Mouse (Mus musculus): Measurements from ENCODE around the gene Cntnap5b. TPM values are rescaled to one million over a fixed set of nuclear protein-coding genes. Genes with fewer than 3 reads are reported as not detected.

Cntnap5b gene
- polyA plus RNA-seq, 1 experiment from 2014 or later: 0.12 TPM

DNA sequence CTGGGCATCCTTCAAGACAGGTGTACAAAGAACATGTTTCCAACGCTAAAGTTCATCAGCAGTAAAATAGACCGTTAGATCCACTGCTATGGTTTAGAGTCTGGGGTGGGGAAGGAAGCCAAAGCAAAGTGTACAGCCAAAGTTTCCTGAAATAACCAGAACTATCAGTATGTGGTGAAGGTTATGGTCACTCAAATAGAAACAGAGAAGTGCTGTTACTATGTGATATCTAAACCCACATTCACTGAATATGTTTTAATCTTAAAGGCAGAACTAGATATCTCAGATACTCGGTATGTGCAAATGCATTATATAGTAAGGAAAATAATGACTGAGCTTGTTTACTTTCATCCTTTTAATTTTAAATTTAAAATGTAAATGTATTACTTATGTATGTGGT is 558.5 kb downstream of the Cntnap5b start:
- Histone ChIP-seq H3K4me3 (no peak overlapping the region), H3K27me3 (replicated peaks; ENCODE audit: low read depth, poor library complexity, severe bottlenecking) (no peaks in the 10 kb centered on the region), H3K9me3 (no peaks in the 10 kb centered on the region), H3K36me3 (replicated peaks) (no peaks in the 10 kb centered on the region), H3K4me1 (no peaks in the 10 kb centered on the region), H3K27ac (replicated peaks) (no peak overlapping the region)
- 86% methylated on average over 3 of the region's 3 CpGs for WGBS
- no peak for DNase-seq (ENCODE audit: low spot score)

- no peaks in the 10 kb centered on the region for H3K9me3 ChIP-seq
- WGBS: 79% methylated on average over 5 of the region's 5 CpGs
- no peaks in the 10 kb centered on the region for H3K4me1 ChIP-seq
- no peaks in the 10 kb centered on the region for H3K36me3 ChIP-seq (replicated peaks)
- H3K27ac ChIP-seq (replicated peaks): no peak overlapping the region
- DNase-seq (ENCODE audit: low spot score): no peak
- H3K4me3 ChIP-seq: no peak overlapping the region
- no peaks in the 10 kb centered on the region for H3K27me3 ChIP-seq (replicated peaks; ENCODE audit: low read depth, poor library complexity, severe bottlenecking)
Measured at GRCm38 (mm10) chr1:100369415-100370113, 597.0 kb downstream of the Cntnap5b start.

- no peak overlapping the region for H3K27ac ChIP-seq (replicated peaks)
- no peaks in the 10 kb centered on the region for H3K36me3 ChIP-seq (replicated peaks)
- H3K27me3 ChIP-seq (replicated peaks; ENCODE audit: low read depth, poor library complexity, severe bottlenecking): no peaks in the 10 kb centered on the region
- no peaks in the 10 kb centered on the region for H3K9me3 ChIP-seq
- no peak for DNase-seq (ENCODE audit: low spot score)
- 86% methylated on average over 1 of the region's 1 CpGs for WGBS
- no peak overlapping the region for H3K4me3 ChIP-seq
- no peaks in the 10 kb centered on the region for H3K4me1 ChIP-seq
Measured at GRCm38 (mm10) chr1:100386252-100386651, 613.7 kb downstream of the Cntnap5b start.

GRCm38 (mm10) chr1:100394034-100394433 is 621.5 kb downstream of the Cntnap5b start:
- H3K27ac ChIP-seq (replicated peaks): no peak overlapping the region
- no peaks in the 10 kb centered on the region for H3K9me3 ChIP-seq
- no peaks in the 10 kb centered on the region for H3K27me3 ChIP-seq (replicated peaks; ENCODE audit: low read depth, poor library complexity, severe bottlenecking)
- no peaks in the 10 kb centered on the region for H3K4me1 ChIP-seq
- H3K36me3 ChIP-seq (replicated peaks): no peaks in the 10 kb centered on the region
- no peak overlapping the region for H3K4me3 ChIP-seq
- DNase-seq (ENCODE audit: low spot score): no peak

DNA sequence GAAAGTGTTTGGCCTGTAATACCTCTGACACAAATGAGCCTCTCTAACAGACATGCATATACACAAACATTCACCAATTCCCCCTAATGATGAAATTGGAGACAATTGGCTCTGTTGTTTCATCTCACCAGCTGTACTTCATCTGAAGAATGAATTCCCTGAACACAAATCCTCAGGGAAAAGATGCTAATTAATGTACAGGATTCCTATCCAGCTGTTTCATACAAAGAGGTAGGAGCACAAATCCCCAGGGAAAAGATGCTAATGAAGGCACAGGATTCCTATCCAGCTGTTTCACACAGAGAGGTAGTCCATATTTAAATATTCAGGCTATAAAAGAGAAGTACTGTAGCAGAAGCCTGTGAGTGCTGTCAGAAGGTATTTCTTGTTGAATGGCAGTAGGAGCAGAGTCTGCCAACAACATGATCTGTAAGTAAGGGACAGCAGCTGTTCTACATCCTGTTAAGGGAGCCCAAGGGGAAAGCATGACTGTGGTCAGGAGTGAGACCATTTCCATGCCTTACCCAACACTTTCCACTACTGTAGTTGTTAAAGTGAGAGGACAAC is 644.2 kb downstream of the Cntnap5b start:
- H3K4me3 ChIP-seq: no peak overlapping the region
- no peak for DNase-seq (ENCODE audit: low spot score)
- H3K27me3 ChIP-seq (replicated peaks; ENCODE audit: low read depth, poor library complexity, severe bottlenecking): no peaks in the 10 kb centered on the region
- H3K27ac ChIP-seq (replicated peaks): no peak overlapping the region
- H3K36me3 ChIP-seq (replicated peaks): no peaks in the 10 kb centered on the region
- H3K9me3 ChIP-seq: no peaks in the 10 kb centered on the region
- 0 out of 2 replicates have a peak, but pooled peaks cover 3% of the 10 kb centered on the region for H3K4me1 ChIP-seq

- Histone ChIP-seq H3K27ac (replicated peaks) (no peak overlapping the region), H3K4me3 (no peak overlapping the region), H3K4me1 (no peaks in the 10 kb centered on the region), H3K36me3 (replicated peaks) (no peaks in the 10 kb centered on the region), H3K27me3 (replicated peaks; ENCODE audit: low read depth, poor library complexity, severe bottlenecking) (no peaks in the 10 kb centered on the region), H3K9me3 (no peaks in the 10 kb centered on the region)
- no peak for DNase-seq (ENCODE audit: low spot score)
- 89% methylated on average over 1 of the region's 1 CpGs for WGBS
Measured at GRCm38 (mm10) chr1:100430038-100430774, 657.6 kb downstream of the Cntnap5b start.

- WGBS: 88% methylated on average over 2 of the region's 2 CpGs
- H3K27me3 ChIP-seq (replicated peaks; ENCODE audit: low read depth, poor library complexity, severe bottlenecking): no peaks in the 10 kb centered on the region
- H3K4me3 ChIP-seq: no peak overlapping the region
- no peak for DNase-seq (ENCODE audit: low spot score)
- H3K4me1 ChIP-seq: no peaks in the 10 kb centered on the region
- no peaks in the 10 kb centered on the region for H3K9me3 ChIP-seq
- H3K36me3 ChIP-seq (replicated peaks): no peaks in the 10 kb centered on the region
- no peak overlapping the region for H3K27ac ChIP-seq (replicated peaks)
Measured at GRCm38 (mm10) chr1:100463877-100464276, 691.3 kb downstream of the Cntnap5b start.

GRCm38 (mm10) chr1:100465226-100465625 is 692.7 kb downstream of the Cntnap5b start:
- Histone ChIP-seq H3K9me3 (no peaks in the 10 kb centered on the region), H3K4me1 (no peaks in the 10 kb centered on the region), H3K4me3 (no peak overlapping the region), H3K27me3 (replicated peaks; ENCODE audit: low read depth, poor library complexity, severe bottlenecking) (no peaks in the 10 kb centered on the region), H3K36me3 (replicated peaks) (no peaks in the 10 kb centered on the region), H3K27ac (replicated peaks) (no peak overlapping the region)
- no peak for DNase-seq (ENCODE audit: low spot score)
- 68% methylated on average over 1 of the region's 1 CpGs for WGBS

GRCm38 (mm10) chr1:100467595-100467994 is 695.0 kb downstream of the Cntnap5b start:
- Histone ChIP-seq H3K4me1 (no peaks in the 10 kb centered on the region), H3K4me3 (no peak overlapping the region), H3K27ac (replicated peaks) (no peak overlapping the region), H3K9me3 (no peaks in the 10 kb centered on the region), H3K36me3 (replicated peaks) (no peaks in the 10 kb centered on the region), H3K27me3 (replicated peaks; ENCODE audit: low read depth, poor library complexity, severe bottlenecking) (no peaks in the 10 kb centered on the region)
- no peak for DNase-seq (ENCODE audit: low spot score)
- 63% methylated on average over 1 of the region's 1 CpGs for WGBS

DNA sequence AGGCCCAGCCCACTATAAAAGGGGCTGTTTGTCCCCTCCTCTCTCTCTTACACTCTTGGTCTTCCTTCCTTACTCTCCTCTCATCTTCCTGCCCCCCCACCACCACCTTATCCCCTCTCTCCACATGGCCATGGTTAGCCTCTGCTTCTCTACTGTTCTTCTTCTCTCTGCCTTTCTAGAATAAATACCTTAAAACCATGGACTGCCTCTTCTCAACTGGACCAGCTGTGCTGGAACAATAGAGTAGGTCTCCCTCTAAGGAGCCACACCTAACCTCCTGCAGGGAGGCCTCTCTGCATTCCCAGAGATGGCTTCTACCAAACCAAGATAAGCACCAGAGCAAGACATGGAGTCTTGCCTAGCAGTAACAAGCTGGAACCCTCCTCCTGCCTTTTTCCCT is 737.3 kb downstream of the Cntnap5b start:
- H3K4me3 ChIP-seq: no peak overlapping the region
- no peaks in the 10 kb centered on the region for H3K9me3 ChIP-seq
- no peaks in the 10 kb centered on the region for H3K27me3 ChIP-seq (replicated peaks; ENCODE audit: low read depth, poor library complexity, severe bottlenecking)
- H3K4me1 ChIP-seq: no peaks in the 10 kb centered on the region
- no peak overlapping the region for H3K27ac ChIP-seq (replicated peaks)
- no peak for DNase-seq (ENCODE audit: low spot score)
- H3K36me3 ChIP-seq (replicated peaks): no peaks in the 10 kb centered on the region

Data from embryonic facial prominence, embryonic 10.5 days (tissue).